Mouse (Mus musculus) lung, postnatal 4 days (tissue): ENCODE measurements around the gene Zfp429.
A peak's percentile ranks its signal among the peaks of the same experiment; 100 is the strongest.
"Not testable (repeated sequence)": the region's sequence is repeated elsewhere in the genome, so short reads cannot be mapped to it uniquely, and the experiment has no call there.

Experiments
- DNase-seq, 2 experiments: peaks; one replicate each; pipeline ENCODE4 v3.0.0; 2021

Gene Zfp429

DNA sequence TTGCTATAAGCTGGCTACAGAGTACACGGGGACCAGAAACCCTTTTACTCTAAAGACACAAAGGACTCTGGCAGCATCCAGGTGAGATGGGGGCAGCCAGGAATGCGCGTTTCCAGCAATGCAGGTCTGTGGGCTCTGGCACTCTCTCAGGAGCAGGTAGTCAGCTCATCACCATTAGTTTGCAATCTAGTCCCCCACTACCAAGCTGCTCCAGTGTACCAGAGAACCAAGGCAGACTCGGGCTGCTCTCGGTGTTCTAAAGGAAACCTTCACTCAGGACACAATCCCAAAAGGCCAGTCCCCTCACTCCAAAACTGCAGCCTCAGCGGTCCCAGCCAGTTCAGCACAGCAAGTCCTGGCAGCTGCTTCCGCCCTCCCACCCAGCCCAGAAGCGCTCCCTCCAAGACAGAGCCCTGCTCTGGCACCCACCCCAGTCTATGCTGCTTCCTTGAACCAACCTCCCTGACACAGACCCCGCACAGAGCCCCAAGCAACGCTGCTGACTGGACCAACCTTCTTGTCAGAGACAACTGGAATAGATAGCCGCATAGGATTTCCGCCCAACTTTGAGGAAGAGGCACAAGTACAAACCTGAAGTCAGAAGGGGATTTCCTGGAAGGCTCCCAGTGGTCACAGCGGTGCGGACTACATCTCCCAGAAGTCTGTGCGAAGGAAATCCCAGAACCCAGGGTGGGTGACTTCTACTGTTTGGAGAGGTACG is at the start of gene Zfp429:
Gene Zfp429 (minus strand): TSS at position 637 of the 721 bp plus-strand sequence.
- peak; percentile 76 to 77 for DNase-seq

DNA sequence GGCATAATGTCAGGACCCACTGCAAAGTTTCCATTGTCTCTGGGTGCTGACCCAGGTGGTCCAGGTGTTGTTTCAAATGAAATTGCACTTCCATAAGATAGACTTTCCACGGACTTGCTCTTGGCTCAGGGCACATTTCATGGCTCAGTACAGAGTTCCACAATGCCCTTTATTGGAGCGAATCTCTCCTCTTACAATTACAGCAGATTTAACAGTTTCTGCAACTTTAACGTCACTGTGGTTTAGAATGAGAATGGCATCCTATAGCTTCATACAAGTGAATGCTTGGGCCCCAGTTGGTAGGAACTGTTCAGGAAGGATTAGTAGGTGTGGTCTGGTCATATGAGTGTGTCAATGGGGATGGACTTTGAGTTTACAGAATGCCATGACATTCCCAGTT is 37.5 kb upstream of the Zfp429 start:
- DNase-seq, result not testable (repeated sequence)

DNA sequence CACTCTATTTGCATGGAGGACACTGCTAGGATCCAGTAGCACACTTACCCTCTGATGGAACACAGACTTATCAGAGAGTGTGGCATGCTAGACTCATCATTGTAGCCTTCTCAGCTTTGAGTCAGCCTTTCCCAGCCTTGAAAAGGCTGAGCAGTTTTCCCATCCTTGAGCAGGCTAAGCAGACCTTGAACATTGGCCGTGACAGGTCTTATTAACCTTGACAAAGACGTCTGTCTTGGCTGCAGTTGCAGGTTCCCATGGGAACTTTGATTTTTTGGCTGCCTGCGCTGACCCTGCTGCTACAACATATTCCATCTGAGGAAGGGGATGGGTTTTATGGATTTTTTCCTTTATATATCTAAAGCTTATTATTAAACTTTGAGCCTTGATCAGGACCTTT is 28.5 kb upstream of the Zfp429 start:
- no peak for DNase-seq

DNA sequence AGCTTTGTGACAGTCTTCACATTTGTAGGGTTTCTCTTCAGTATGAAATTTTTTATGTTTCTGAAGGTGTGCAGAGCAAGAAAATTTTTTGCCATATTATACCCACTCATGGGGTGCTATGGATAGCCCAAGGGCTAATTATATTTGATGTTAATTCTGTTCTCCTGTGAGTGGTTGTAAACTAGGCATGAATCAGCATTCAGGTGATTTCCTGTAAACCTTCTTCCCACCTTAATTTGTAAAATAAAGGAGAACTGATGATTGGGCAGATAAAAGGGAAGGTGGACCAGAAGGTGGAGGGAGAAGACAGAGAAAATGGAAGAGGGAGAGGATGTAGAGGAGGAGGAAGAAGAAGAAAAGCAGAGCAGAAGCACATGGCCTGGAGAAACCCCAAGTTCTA is 26.1 kb upstream of the Zfp429 start:
- DNase-seq, result not testable (repeated sequence)

DNA sequence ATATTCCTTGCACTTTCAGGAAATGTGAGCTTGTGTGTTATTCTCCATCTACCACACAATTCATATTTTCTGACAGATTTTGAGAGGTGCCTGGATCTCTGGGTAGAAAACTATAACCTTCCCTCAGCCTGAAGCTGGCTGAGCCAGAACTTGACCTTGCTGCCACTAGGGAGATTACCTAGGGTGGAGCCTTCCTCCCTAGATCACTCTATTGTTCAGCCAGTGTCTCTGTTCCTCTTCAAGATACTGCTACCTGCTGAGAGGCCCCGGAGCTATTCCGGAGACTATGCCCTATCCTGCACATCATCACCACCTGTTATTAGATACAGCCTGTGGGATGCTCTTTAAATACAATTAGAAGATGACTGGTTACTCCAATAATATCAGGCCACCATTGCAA is 22.9 kb upstream of the Zfp429 start:
- not testable (repeated sequence) for DNase-seq

DNA sequence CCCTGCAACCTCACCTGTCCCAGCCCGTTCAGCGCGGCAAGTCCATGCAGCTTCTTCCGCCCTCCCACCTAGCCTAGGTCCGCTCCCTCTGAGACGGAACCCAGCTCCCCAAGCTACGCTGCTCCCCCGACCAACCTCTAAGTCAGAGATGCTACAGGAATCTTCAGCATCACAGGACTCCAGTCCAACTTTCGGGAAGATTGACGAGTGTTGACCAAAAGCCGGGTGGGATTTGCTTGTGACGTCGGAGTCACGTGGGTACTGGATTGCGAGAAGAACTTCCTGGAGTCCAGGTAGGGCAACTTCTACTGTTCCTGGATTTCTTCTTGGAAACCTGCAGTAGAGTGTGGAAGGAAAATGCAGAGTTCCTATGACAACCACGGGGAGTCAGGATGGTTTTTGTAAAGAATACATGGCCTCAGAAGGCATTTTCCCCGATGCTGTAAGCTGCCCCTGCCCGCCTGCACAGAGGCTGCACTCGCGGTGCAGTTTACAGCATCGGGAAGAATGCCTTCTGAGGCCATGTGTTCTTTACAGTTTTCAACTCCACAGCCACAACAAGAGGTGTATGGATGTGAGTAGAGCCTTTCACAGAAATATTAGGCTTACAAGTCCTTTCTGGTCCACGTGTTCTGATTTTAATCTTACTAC is 21.7 kb upstream of the Zfp429 start, which contains the start of gene Zfp459:
Gene Zfp459 (minus strand): TSS at position 212 of the 651 bp plus-strand sequence.
- peak; percentile 31 to 49 for DNase-seq

DNA sequence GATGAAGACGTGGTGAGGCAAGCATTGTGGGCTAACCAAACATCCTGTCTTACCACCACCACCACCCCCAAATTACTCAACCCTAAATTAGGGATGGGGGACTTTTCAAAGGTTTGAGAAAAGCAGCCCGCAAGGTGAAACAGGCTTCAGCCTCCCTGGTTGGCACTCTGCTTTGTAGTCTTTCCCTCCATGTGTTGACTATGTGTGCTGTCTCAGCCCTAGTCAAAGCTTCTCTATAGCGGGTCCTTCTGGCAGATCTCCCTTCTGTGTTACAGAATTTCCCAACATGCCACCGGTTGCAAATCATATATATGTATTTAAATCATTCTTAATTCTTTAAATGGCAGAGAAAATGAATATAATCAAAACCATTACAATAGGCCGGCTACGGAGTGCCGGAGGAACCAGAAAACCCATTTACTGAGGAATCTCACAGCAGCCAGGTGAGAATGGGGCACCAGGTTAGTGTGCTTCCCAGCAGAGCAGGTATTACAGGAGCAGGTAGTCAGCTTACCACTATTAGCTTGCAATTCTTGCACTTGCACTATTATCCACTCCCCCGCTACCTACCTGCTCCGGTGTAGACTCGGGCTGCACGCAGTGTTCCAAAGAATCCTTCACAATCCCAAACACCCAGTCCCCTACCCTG is 21.1 kb upstream of the Zfp429 start:
- no peak for DNase-seq

DNA sequence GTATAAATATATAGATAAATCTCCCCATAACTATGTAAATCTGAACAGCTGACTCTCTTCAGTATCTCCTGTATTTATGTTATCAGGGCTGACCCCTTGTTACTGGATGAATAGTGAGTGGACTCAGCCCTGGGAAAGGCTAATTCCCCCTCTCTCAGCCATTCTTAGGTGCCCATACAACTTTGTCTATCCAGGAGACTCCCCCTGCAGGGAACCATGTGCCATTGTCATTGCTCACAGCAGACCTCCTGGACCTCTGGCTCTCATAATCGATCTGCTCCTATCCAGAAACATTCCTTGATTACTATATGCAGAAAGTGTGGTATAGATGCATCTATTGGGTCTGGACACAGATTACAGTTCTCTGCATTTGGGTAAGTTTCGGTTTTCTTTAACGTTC is 17.2 kb upstream of the Zfp429 start:
- DNase-seq, result no peak

DNA sequence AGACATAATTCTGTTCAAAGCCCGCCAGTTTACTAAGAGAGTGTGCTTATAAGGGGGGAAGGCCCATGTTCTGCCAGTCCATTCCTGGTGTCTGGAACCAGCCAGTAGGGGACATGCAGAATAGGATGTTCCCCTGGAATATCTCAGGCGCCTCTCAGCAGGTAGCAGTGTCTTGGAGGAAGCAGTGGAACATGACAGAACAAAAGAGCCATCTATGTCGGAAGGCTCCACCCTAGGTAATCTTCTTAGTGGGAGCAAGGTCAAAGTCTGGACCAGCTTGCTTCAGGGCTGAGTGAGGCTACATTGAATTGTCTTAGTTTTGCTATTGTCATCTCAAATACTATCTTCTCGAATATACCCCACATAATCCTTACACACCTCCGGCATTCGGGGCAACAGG is 16.1 kb upstream of the Zfp429 start:
- DNase-seq, result no peak

DNA sequence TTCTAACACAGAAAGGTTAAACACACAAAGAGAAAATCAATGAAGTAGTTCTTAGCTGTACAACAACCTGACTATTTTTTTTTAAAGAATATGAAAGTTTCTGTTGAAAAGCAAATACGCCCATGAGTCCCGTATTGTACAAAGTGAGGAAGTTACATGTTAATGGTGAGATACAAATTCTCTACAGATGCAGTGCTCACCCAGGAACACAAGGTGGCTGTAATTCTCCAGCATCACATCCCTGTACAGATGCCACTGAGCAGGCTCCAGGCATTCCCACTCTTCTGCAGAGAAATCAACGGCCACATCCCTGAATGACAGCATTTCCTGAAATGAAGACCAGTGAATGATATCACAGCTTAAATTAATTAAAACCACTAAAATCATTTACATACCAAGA is 14.0 kb upstream of the Zfp429 start:
- DNase-seq, result not testable (repeated sequence)

DNA sequence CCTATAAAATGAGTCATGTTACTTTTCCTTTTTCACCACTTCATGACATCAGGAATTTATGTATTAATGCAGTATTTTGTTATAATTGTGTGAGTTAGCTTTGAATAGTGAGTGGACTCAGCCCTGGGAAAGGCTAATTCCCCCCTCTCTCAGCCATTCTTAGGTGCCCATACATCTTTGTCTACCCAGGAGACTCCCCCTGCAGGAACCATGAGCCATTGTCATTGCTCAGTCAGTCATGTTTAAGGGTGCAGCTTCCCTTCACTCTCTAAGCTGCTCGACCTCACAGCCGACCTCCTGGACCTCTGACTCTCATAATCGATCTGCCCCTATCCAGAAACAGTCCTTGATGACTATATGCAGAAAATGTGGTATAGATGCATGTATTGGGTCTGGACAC is 23.4 kb downstream of the Zfp429 start:
- not testable (repeated sequence) for DNase-seq

DNA sequence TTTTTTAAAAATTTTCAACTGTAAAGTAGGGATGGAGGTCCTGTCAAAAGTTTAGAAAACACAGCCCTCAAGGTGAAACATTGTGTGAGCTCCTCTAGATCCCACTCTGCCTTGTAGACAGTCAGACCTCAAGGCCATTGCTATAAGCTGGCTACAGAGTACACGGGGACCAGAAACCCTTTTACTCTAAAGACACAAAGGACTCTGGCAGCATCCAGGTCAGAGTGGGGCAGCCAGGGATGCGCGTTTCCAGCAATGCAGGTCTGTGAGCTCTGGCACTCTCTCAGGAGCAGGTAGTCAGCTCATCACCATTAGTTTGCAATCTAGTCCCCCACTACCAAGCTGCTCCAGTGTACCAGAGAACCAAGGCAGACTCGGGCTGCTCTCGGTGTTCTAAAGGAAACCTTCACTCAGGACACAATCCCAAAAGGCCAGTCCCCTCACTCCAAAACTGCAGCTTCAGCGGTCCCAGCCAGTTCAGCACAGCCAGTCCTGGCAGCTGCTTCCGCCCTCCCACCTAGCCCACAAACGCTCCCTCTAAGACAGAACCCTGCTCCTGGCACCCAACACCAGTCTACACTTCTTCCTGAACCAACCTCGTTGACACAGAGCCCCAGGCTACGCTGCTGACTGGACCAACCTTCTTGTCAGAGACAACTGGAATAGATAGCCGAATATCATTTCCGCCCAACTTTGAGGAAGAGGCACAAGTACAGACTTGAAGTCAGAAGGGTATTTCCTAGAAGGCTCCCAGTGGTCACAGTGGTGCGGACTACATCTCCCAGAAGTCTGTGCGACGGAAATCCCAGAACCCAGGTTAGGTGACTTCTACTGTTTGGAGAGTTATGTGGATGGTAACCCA is 24.3 kb downstream of the Zfp429 start, which contains the start of the genes Gm28041 and Zfp456:
Gene Gm28041 (minus strand): TSS at position 684 of the 862 bp plus-strand sequence.
Gene Zfp456 (minus strand): TSS at position 761 of the 862 bp plus-strand sequence.
- peak; percentile 71 to 79 for DNase-seq

DNA sequence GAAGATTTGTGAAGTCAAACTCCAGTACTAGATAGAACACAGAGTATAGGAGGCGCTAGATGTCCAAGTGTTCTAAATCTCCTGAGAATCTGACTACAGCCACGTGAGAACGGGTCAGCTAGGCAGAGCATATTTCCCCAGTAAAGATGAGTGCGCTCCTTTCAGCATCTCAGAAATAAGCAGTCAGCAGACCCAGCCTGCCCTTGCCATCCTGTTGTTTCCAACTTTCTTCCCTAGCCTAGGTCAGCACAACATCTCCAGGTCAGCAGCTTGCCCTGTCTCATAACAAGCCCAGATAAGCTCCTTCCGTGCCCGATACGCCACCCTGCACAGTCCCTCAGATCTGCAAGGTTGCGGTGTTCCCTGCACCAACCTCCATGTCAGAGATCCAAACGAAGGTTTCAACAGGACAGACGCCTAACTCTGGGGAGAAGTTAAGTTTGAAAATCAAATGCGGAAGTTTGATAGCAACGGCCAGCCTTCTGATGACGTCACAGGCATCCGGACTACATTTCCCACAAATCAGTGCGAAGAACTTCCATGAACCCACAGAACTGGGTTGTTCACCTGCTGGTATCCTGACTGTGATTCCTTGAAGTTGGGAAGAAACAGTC is 39.4 kb downstream of the Zfp429 start, which contains the start of the genes Gm28044 and Zfp953:
Gene Gm28044 (minus strand): TSS at position 406 of the 614 bp plus-strand sequence.
Gene Zfp953 (minus strand): TSS at position 475 of the 614 bp plus-strand sequence.
- peak; percentile 82 to 92 for DNase-seq

DNA sequence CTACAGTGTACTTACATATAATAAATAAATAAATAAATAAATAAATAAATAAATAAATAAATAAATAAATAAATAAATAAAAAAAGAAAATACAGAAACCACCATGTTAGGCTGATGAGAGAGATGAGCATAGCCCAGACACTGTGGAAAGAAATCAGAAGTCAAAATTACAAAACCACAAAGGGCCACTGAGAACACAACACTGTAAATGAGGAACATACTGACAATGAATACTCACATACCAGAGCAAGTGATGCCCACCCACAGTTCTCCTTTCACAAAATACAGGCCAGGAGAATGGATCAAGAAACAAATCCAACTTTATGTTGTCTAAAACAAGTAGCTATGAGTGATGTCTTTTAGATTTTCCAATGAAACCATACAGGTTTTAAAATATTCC is 47.8 kb downstream of the Zfp429 start:
- no peak for DNase-seq

DNA sequence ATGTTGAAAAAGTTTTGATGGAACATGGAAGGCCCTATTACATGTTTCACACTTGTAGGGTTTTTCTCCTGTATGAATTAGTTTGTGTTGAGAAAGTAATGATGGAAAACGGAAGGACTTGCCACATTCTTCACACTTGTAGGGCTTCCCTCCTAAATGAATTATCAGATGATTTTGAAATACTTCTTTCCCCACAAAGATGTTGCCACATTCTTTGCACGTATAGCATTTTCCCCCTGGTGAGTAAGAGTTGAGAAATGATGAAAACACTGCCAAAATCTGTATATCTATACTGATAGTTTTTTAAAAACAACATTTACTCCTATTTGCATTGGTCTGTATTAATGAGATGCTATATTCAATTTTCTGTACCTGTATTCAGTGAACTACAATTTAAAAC is 56.2 kb downstream of the Zfp429 start:
- DNase-seq, result no peak
